Mouse (Mus musculus) 3T3-L1 (cell line): ENCODE measurements around the gene Osbpl10.
"Not testable (repeated sequence)": the region's sequence is repeated elsewhere in the genome, so short reads cannot be mapped to it uniquely, and the experiment has no call there.

Experiments used
- DNase-seq: peaks from one replicate; pipeline ENCODE4 v3.0.0-alpha.2; 2015; ENCODE audit warnings: low read depth, low spot score

Gene Osbpl10

GRCm38 (mm10) chr9:115272451-115272850, 294.1 kb downstream of the Osbpl10 start:
- not testable (repeated sequence) for DNase-seq

- DNase-seq: no peak
Observed at GRCm38 (mm10) chr9:115273095-115273649, 294.8 kb downstream of the Osbpl10 start.

- DNase-seq: no peak
Observed at GRCm38 (mm10) chr9:115274806-115275205, 296.4 kb downstream of the Osbpl10 start.

- no peak for DNase-seq
Observed at GRCm38 (mm10) chr9:115278641-115279040, 300.3 kb downstream of the Osbpl10 start.
